Mouse (Mus musculus): Measurements from ENCODE around the gene S100a6. TPM values are rescaled to one million over a fixed set of nuclear protein-coding genes. Genes with fewer than 3 reads are reported as not detected.

Gene S100a6
- polyA plus RNA-seq, 1 experiment from 2014 or later: 418 TPM

GRCm38 (mm10) chr3:90612061-90612460 lies 621 bp upstream of the S100a6 start:
- no peak overlapping the region for H3K9ac ChIP-seq (replicated peaks; ENCODE audit: low read depth, low read length)
- H3K36me3 ChIP-seq (ENCODE audit: control insufficient read depth, insufficient read depth, low read length): no peaks in the 10 kb centered on the region
- no peak overlapping the region for H3K4me3 ChIP-seq (ENCODE audit: low read depth, low read length)
- peaks cover 16% of the 10 kb centered on the region; the same call in 1 of the 2 replicates for H3K4me1 ChIP-seq (ENCODE audit: control insufficient read depth, insufficient read depth, low read length)
- H3K27me3 ChIP-seq (ENCODE audit: control insufficient read depth, insufficient read depth, low read length): no peaks in the 10 kb centered on the region
- H3K27ac ChIP-seq (ENCODE audit: low read length): no peak overlapping the region
- ATAC-seq (ENCODE audit: insufficient number of reproducible peaks, insufficient read depth, low FRiP score, low read depth): no peak
- H3K4me2 ChIP-seq (replicated peaks; ENCODE audit: low read depth, low read length): no peak overlapping the region
- WGBS: 59% methylated on average over 4 of the region's 4 CpGs
- no peaks in the 10 kb centered on the region for H3K9me3 ChIP-seq (ENCODE audit: control insufficient read depth, low read depth, low read length)

- no peak for ATAC-seq (ENCODE audit: insufficient number of reproducible peaks, insufficient read depth, low FRiP score, low read depth)
- peak overlapping the region; percentile 69 for H3K4me2 ChIP-seq (replicated peaks; ENCODE audit: low read depth, low read length)
- H3K27ac ChIP-seq (ENCODE audit: low read length): 0 out of 2 replicates have a peak overlapping the region, but pooled peaks have one; percentile 80
- H3K9ac ChIP-seq (replicated peaks; ENCODE audit: low read depth, low read length): 0 out of 2 replicates have a peak overlapping the region, but pooled peaks have one; percentile 25
- 64% methylated on average over 7 of the region's 7 CpGs for WGBS
- no peaks in the 10 kb centered on the region for H3K27me3 ChIP-seq (ENCODE audit: control insufficient read depth, insufficient read depth, low read length)
- H3K4me1 ChIP-seq (ENCODE audit: control insufficient read depth, insufficient read depth, low read length): peaks cover 16% of the 10 kb centered on the region; the same call in 1 of the 2 replicates
- no peaks in the 10 kb centered on the region for H3K36me3 ChIP-seq (ENCODE audit: control insufficient read depth, insufficient read depth, low read length)
- H3K9me3 ChIP-seq (ENCODE audit: control insufficient read depth, low read depth, low read length): no peaks in the 10 kb centered on the region; the same call in 1 of the 2 replicates
- H3K4me3 ChIP-seq (ENCODE audit: low read depth, low read length): peak overlapping the region; percentile 35
Observed at GRCm38 (mm10) chr3:90613461-90614147, 922 bp downstream of the S100a6 start.

- Histone ChIP-seq H3K9ac (replicated peaks; ENCODE audit: low read depth, low read length) (no peak overlapping the region), H3K4me3 (ENCODE audit: low read depth, low read length) (peak overlapping the region; percentile 35; the same call in 1 of the 2 replicates), H3K27ac (ENCODE audit: low read length) (peak overlapping the region; percentile 80), H3K4me1 (ENCODE audit: control insufficient read depth, insufficient read depth, low read length) (peaks cover 16% of the 10 kb centered on the region; the same call in 1 of the 2 replicates), H3K36me3 (ENCODE audit: control insufficient read depth, insufficient read depth, low read length) (no peaks in the 10 kb centered on the region), H3K27me3 (ENCODE audit: control insufficient read depth, insufficient read depth, low read length) (no peaks in the 10 kb centered on the region), H3K9me3 (ENCODE audit: control insufficient read depth, low read depth, low read length) (no peaks in the 10 kb centered on the region; the same call in 1 of the 2 replicates), H3K4me2 (replicated peaks; ENCODE audit: low read depth, low read length) (peak overlapping the region; percentile 69)
- ATAC-seq (ENCODE audit: insufficient number of reproducible peaks, insufficient read depth, low FRiP score, low read depth): no peak
- 84% methylated on average over 6 of the region's 6 CpGs for WGBS
Observed at GRCm38 (mm10) chr3:90614148-90614530, 1.5 kb downstream of the S100a6 start.

DNA sequence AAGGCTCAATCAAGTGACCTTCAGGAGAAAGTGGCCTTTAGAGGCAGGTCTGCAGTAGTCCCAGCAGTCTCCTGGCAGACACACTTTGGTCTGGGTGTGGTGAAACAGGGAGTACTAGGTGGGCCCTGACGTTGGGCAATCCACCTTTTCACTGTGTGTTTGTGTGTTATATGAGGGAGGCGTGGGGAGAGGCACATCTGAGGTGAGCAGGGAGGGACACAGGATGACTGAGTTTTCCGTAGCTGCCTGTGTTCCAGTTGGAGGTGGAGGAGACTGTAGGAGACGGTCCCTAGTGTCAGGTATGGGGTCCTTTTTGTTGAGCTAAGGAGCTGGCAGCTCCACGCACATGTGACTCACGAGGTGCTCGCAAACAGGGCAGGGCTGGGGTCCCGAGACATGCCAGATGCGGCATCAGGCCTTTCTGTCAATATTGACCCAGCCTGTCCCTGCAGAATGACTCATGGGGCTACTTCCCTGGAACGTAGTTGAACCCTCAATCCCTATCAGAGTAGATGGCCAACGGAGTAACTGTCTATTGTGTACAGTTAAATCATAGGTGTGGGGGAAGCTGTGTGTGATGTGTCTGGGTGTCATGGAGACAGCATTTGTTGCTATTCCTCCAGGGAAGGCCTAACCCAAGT lies 2.0 kb downstream of the S100a6 start:
- peak overlapping the region; percentile 69 for H3K4me2 ChIP-seq (replicated peaks; ENCODE audit: low read depth, low read length)
- no peaks in the 10 kb centered on the region for H3K27me3 ChIP-seq (ENCODE audit: control insufficient read depth, insufficient read depth, low read length)
- H3K9ac ChIP-seq (replicated peaks; ENCODE audit: low read depth, low read length): no peak overlapping the region
- peak; percentile 68 for ATAC-seq (ENCODE audit: insufficient number of reproducible peaks, insufficient read depth, low FRiP score, low read depth)
- H3K36me3 ChIP-seq (ENCODE audit: control insufficient read depth, insufficient read depth, low read length): no peaks in the 10 kb centered on the region
- H3K27ac ChIP-seq (ENCODE audit: low read length): peak overlapping the region; percentile 80
- H3K9me3 ChIP-seq (ENCODE audit: control insufficient read depth, low read depth, low read length): no peaks in the 10 kb centered on the region; the same call in 1 of the 2 replicates
- no peak overlapping the region for H3K4me3 ChIP-seq (ENCODE audit: low read depth, low read length)
- H3K4me1 ChIP-seq (ENCODE audit: control insufficient read depth, insufficient read depth, low read length): peaks cover 16% of the 10 kb centered on the region; the same call in 1 of the 2 replicates
- WGBS: 60% methylated on average over 11 of the region's 11 CpGs

DNA sequence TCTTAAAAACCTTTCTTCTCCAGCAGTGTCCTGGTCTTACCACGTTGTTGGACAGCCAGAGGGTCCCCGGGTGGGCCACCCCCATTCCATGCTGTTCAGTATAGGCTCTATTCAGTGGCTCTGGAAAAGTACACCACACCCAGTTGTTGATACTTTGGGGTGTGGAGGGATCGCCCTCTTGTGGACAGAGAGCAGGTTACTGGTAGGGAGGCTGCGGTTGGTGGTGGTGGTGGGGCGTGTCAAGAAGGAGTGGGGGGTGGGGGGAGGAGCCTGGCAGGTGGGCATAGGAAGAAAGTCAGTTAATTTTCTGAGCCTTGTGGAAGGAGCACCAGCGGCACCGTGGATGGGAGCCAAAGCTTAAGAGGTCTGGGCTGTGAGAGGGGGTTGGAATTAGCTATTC lies 2.7 kb downstream of the S100a6 start:
- Histone ChIP-seq H3K4me1 (ENCODE audit: control insufficient read depth, insufficient read depth, low read length) (peaks cover 16% of the 10 kb centered on the region; the same call in 1 of the 2 replicates), H3K36me3 (ENCODE audit: control insufficient read depth, insufficient read depth, low read length) (no peaks in the 10 kb centered on the region), H3K4me3 (ENCODE audit: low read depth, low read length) (no peak overlapping the region), H3K9ac (replicated peaks; ENCODE audit: low read depth, low read length) (no peak overlapping the region), H3K9me3 (ENCODE audit: control insufficient read depth, low read depth, low read length) (no peaks in the 10 kb centered on the region; the same call in 1 of the 2 replicates), H3K27me3 (ENCODE audit: control insufficient read depth, insufficient read depth, low read length) (no peaks in the 10 kb centered on the region), H3K4me2 (replicated peaks; ENCODE audit: low read depth, low read length) (peak overlapping the region; percentile 69), H3K27ac (ENCODE audit: low read length) (peak overlapping the region; percentile 80)
- 8% methylated on average over 7 of the region's 7 CpGs for whole genome bisulfite sequencing
- ATAC-seq (ENCODE audit: insufficient number of reproducible peaks, insufficient read depth, low FRiP score, low read depth): peak; percentile 78

DNA sequence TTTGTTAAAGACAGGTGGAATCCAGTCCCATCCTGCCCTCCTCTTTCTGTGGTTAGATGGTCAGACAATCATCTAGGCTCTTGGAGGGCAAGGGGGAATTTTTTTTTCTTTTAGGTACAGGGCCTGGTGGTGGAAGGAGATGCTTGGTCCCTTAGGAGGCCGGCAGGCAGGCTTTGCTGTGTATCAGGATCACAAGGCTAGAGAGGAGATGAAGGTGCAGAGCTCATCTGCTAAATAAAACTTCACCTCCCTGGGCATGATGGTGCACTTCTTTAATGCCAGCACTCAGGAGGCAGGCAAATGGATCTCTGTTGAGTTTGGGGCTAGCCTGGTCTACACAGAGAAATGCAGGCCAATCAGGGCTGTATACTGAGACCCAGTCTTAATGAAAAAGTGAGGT lies 3.2 kb downstream of the S100a6 start:
- peaks cover 16% of the 10 kb centered on the region; the same call in 1 of the 2 replicates for H3K4me1 ChIP-seq (ENCODE audit: control insufficient read depth, insufficient read depth, low read length)
- H3K4me3 ChIP-seq (ENCODE audit: low read depth, low read length): no peak overlapping the region
- WGBS: 54% methylated on average over 1 of the region's 1 CpGs
- no peaks in the 10 kb centered on the region for H3K36me3 ChIP-seq (ENCODE audit: control insufficient read depth, insufficient read depth, low read length)
- H3K27ac ChIP-seq (ENCODE audit: low read length): no peak overlapping the region
- no peak for ATAC-seq (ENCODE audit: insufficient number of reproducible peaks, insufficient read depth, low FRiP score, low read depth)
- H3K9me3 ChIP-seq (ENCODE audit: control insufficient read depth, low read depth, low read length): no peaks in the 10 kb centered on the region; the same call in 1 of the 2 replicates
- H3K4me2 ChIP-seq (replicated peaks; ENCODE audit: low read depth, low read length): no peak overlapping the region
- H3K27me3 ChIP-seq (ENCODE audit: control insufficient read depth, insufficient read depth, low read length): no peaks in the 10 kb centered on the region
- H3K9ac ChIP-seq (replicated peaks; ENCODE audit: low read depth, low read length): no peak overlapping the region

DNA sequence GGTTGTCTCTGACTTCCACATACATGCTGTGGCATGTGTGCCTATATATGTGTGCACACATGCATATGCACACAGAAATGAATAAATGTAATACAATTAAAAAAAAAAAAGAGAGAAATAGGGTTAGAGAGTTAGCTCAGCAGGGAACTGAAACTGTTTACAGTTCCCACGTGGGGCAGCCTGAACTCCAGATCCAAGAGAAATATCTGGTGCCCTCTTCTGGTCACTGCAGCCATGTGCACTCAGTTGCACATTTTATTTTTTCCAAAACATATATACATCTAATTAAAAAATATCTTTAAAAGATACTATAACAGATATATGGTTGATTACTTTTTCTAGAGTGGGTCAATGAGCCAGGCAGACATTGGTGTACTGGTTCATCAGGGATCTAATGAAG lies 4.9 kb downstream of the S100a6 start:
- H3K4me2 ChIP-seq (replicated peaks; ENCODE audit: low read depth, low read length): no peak overlapping the region
- WGBS: 9% methylated on average over 1 of the region's 1 CpGs
- H3K4me1 ChIP-seq (ENCODE audit: control insufficient read depth, insufficient read depth, low read length): peaks cover 19% of the 10 kb centered on the region
- no peak for ATAC-seq (ENCODE audit: insufficient number of reproducible peaks, insufficient read depth, low FRiP score, low read depth)
- no peak overlapping the region for H3K27ac ChIP-seq (ENCODE audit: low read length)
- H3K4me3 ChIP-seq (ENCODE audit: low read depth, low read length): no peak overlapping the region
- H3K36me3 ChIP-seq (ENCODE audit: control insufficient read depth, insufficient read depth, low read length): no peaks in the 10 kb centered on the region
- no peaks in the 10 kb centered on the region; the same call in 1 of the 2 replicates for H3K9me3 ChIP-seq (ENCODE audit: control insufficient read depth, low read depth, low read length)
- H3K9ac ChIP-seq (replicated peaks; ENCODE audit: low read depth, low read length): no peak overlapping the region
- no peaks in the 10 kb centered on the region for H3K27me3 ChIP-seq (ENCODE audit: control insufficient read depth, insufficient read depth, low read length)

DNA sequence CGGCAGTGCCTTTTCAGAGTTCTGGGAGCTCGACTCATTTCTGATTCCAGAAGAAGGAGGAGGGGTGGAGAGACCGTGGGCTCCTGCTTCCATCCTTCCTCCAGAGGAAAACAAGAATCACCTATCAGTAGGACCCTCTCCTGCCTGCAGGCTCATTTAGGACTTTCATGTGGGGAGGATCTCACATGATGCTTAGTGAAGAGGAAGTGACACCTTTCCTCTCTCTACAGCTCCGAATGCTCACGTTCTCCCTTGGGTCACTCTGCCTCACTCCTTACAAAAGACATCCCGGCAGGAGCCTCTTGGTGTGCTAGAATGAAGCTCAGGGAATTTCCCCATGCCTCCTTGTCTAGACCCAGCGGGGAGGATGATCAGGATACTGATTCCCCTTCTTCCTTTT lies 8.9 kb downstream of the S100a6 start:
- no peak for ATAC-seq (ENCODE audit: insufficient number of reproducible peaks, insufficient read depth, low FRiP score, low read depth)
- Histone ChIP-seq H3K9ac (replicated peaks; ENCODE audit: low read depth, low read length) (no peak overlapping the region), H3K4me1 (ENCODE audit: control insufficient read depth, insufficient read depth, low read length) (peaks cover 18% of the 10 kb centered on the region), H3K36me3 (ENCODE audit: control insufficient read depth, insufficient read depth, low read length) (no peaks in the 10 kb centered on the region), H3K4me3 (ENCODE audit: low read depth, low read length) (no peak overlapping the region), H3K4me2 (replicated peaks; ENCODE audit: low read depth, low read length) (no peak overlapping the region), H3K27ac (ENCODE audit: low read length) (no peak overlapping the region), H3K27me3 (ENCODE audit: control insufficient read depth, insufficient read depth, low read length) (no peaks in the 10 kb centered on the region), H3K9me3 (ENCODE audit: control insufficient read depth, low read depth, low read length) (no peaks in the 10 kb centered on the region; the same call in 1 of the 2 replicates)
- 46% methylated on average over 7 of the region's 7 CpGs for WGBS

Data from stomach, embryonic 14.5 days (tissue).